Mouse (Mus musculus): ENCODE measurements around the gene Whrn.

- TF ChIP-seq CTCF (IDR thresholded peaks at IDR 0.05; ENCODE audit: insufficient read depth, low read length) (no peak), POLR2A (IDR thresholded peaks at IDR 0.05; ENCODE audit: borderline replicate concordance, extremely low read depth, low read depth, low read length) (no peak)
These were observed 104.5 kb downstream of the Whrn start for GRCm38 (mm10) chr4:63391322-63391721.
